Mouse (Mus musculus): ENCODE measurements around the gene Hist2h2ab.
"Not testable (repeated sequence)": the region's sequence is repeated elsewhere in the genome, so short reads cannot be mapped to it uniquely, and the experiment has no call there.

Hist2h2ab gene

GRCm38 (mm10) chr3:96219661-96220130, at the start of gene Hist2h2ab, which contains the start of gene Bola1:
Gene Hist2h2ab, plus strand, starts transcription at chr3:96219865.
Gene Bola1, minus strand, starts transcription at chr3:96219709.
- peak; percentile 69 for DNase-seq

DNA sequence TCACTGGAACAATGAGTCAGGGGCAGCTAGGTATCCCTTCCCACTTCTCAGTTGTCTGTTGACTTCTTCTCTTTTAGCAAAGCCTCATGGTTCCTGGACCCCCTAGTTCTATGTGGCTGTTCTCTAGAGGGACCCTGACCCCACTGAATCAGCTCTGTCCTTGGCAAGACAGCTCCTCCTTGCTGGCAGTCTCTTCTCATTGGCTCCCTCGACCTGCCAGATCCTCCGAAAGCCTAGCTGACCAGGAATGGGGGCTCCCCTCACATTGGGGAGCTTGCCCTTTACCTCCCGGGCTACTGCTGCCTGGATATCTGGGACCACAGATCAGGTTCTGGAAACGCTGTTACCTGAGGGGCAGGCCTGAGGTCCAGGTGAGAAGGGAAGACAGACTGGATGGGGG, 49.4 kb upstream of the Hist2h2ab start:
- DNase-seq: no peak

DNA sequence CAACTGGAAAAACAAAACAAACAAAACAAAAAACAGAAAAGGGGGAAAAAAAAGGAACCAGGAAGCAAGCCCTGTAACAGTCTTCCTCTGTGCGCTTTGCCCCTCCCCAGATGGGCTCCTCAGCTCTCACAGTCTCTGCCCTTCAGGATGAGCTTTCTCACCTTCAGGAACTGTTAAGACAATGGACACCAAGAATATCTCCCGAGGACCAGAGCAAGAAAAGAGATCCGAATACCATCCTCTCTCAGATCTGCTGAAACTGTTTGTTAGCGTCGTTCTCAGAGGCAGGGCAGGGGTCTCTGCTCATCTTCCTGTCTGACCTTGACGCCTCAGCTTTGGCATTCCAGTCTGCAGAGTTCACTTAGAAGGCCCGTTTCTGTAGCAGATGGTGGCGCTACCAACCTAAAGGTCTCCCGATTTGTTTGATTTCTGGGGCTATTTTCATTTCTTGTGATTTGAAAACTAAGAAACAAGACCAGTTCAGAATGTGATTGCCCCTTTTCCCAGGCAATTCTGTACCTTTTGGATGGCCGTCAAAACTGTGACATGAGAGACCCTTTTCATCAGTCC, 48.6 kb upstream of the Hist2h2ab start:
- DNase-seq: no peak

- no peak for DNase-seq
Measured at GRCm38 (mm10) chr3:96171583-96172196, 48.0 kb upstream of the Hist2h2ab start.

GRCm38 (mm10) chr3:96172197-96173178, 47.2 kb upstream of the Hist2h2ab start, which contains the start of gene Sf3b4:
Gene Sf3b4, plus strand, starts transcription at chr3:96172332.
- DNase-seq: peak; percentile 87

DNA sequence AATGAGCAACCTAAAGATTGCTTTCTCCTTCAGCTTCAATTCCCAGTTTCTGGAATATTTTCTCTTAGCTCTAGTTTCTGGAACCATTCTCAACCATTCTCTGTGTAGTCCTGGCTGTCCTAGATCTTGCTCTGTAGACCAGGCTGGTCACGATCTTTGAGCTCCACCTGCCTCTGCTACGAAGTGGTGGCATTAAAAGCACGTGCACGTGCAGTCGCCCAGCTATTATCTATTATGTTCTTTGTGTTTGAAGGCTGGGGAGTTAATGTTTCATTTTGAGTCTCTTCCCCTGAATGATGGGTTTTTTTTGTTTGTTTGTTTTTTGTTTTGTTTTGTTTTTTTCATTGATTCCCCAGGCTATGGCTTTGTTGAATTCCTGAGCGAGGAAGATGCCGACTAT, 46.5 kb upstream of the Hist2h2ab start:
- DNase-seq: no peak

DNA sequence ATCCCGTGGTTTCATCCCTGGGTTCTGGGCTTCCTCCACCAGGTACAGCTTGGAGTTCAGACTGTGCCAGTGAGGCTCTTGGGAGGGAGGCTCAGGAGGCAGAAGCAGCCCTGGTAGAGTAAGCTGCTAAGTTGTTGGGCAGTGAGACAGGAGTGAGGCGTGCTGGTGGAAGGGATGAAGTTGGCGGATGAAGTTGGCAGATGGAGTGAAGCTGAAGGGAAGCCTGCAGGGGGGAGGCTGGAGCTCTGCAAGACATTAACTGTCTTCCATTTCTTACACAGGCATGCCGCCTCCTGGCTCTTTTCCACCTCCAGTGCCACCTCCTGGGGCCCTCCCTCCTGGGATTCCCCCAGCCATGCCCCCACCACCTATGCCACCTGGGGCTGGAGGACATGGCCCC, 45.6 kb upstream of the Hist2h2ab start:
- not testable (repeated sequence) for DNase-seq

DNA sequence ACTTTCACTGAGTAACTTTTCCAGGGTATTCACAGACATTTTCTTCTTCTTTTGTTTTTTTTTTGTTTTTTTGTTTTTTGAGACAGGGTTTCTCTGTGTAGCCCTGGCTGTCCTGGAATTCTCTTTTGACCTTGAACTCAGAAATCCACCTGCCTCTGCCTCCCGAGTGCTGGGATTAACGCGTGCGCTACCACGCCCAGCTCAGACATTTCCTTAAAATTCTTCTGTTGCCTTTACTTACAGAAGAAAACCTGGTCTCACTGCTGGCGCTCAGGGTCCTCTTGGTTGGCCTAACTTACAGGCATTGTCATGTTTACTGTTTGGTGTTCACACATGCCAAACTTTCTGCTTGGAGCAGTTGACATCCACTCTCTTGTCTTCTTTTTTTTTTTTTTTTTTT, 44.4 kb upstream of the Hist2h2ab start:
- no peak for DNase-seq

GRCm38 (mm10) chr3:96178427-96178826, 41.2 kb upstream of the Hist2h2ab start:
- no peak for DNase-seq

DNA sequence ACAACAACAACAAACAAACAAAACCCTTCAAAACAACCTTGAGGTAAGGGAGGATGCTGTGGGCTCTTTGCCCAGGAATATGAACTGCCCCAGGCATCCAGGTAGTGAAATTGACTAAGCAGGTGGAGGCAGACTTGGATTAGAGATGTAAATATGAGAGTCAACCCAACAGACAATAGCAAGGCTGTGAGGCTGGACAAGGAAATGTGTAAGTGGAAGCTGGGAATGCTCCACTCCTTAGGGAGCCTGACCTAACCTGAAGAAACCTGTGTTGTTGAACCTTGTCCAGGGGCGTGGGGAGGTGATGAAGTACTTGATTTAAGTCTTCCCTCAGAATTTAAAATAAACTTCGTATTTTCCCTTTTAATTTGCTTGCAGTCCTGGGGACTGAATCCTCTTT, 40.8 kb upstream of the Hist2h2ab start:
- DNase-seq: no peak

DNA sequence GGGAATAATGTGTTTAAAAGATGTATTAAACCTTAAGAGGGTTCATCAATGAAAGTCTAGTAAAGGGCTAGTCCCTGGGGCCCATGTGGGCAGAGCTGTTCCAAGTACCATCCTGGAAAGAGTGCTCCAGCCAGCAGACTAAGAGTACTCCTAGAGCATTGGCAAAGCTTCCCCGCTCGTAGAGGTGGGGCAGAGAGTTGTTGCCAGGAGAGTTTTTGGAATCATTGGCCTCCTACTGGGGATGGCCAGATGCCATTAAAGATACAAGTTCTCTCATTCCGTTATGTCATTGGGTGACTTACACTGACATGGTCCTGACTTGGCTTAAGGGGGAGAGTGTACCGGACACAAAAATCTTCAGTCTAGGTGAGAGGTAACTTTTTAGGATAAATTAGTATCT, 40.1 kb upstream of the Hist2h2ab start:
- peak; percentile 46 for DNase-seq

DNA sequence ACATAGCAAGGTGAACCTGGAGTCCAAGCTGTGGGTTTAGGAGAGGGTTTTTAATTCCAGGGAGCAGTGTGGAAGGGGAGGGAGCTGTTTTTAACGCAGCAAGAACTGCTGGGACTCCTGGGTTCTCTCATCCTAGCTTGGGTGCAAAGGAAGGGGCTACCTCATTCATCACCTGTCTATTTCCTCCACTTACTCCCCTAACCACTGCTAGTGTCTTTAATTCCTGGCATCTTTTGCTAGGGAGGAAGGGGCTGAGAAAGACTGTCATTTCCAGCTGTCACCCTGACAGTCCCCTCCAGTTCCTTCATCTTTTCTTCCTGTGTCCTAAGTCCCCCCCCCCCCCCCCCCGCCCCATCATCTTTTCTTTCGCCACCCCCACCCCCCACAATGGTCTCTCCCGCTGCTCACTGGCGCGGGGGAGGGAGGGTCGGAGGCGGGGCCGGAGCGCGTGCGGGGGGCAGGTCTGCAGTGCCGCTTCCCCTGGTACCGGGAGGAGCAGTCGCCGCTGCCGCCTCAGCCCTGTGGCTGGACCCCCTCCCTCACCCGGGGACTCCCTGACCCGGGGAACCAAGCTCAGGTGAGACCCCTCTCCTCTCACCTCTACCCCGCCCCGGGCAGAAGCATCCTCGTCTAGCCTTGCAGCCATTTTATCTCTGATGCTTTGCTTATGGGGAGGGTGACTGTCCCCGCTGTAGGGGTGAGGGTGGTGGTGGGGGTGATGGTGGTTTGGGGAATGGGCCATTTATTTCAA, 38.8 kb upstream of the Hist2h2ab start, which contains the start of gene Sv2a:
Gene Sv2a (plus strand): TSS at position 425 of the 751 bp plus-strand sequence.
- peak; percentile 37 for DNase-seq

DNA sequence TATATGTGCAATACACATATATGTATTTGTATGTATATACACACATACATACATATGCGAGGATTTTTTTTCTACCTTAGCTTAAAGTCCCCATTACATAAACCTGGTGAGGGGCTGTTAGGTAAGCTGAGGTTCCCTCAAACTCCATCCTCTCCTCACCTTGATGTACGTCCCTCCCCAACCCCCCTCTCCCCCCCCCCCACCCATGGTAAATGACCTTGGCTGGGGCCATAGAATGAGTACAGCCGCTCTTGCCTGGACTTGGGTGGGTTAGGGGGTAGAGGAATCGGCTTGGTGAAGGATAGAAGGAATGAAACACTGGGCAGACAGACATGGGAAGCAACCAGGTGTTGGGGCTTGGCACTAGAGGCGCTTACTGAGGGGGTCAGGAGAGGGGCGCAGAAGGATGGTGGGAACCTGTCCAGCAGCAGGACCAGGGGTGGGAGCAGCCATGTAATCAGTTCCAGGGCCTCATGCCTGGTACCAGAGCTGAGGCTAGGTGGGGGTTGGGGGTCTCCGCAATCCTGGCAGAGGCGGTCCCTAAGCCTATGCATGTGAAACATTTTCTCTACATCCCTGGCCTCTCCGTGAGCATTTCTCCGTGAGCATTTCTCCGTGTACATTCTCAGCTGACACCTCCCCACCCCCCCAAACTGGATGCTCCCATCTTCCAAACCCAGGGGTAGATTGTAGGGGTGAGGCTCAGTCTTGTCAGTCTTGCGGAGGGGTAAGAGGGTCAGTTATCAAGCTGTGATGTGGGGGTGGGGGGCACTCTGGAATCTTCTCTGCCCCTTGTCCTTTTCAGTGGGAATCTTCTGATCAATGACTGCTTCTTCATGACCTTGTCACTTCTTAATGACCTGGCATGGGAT, 37.9 kb upstream of the Hist2h2ab start:
- DNase-seq: no peak

- DNase-seq: no peak
Measured at GRCm38 (mm10) chr3:96182382-96182776, 37.3 kb upstream of the Hist2h2ab start.

DNA sequence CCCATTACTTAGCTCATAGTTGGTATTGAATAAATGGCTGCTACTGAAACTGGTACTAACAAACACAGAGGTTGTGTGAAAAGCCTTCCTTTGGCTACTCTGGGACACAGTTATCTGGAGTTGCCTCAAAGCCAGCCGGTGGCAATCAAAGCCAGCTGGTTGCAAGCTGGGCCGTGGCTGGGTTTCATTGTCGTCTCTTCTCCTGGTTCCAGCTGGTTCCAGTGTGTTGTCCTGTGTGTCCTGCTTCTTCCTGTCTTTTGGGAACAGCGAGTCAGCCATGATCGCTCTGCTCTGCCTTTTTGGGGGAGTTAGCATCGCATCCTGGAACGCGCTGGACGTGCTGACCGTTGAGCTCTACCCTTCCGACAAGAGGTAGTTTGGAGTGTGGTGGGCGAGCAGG, 26.7 kb upstream of the Hist2h2ab start:
- peak; percentile 23 for DNase-seq

GRCm38 (mm10) chr3:96194966-96195365, 24.7 kb upstream of the Hist2h2ab start:
- no peak for DNase-seq

DNA sequence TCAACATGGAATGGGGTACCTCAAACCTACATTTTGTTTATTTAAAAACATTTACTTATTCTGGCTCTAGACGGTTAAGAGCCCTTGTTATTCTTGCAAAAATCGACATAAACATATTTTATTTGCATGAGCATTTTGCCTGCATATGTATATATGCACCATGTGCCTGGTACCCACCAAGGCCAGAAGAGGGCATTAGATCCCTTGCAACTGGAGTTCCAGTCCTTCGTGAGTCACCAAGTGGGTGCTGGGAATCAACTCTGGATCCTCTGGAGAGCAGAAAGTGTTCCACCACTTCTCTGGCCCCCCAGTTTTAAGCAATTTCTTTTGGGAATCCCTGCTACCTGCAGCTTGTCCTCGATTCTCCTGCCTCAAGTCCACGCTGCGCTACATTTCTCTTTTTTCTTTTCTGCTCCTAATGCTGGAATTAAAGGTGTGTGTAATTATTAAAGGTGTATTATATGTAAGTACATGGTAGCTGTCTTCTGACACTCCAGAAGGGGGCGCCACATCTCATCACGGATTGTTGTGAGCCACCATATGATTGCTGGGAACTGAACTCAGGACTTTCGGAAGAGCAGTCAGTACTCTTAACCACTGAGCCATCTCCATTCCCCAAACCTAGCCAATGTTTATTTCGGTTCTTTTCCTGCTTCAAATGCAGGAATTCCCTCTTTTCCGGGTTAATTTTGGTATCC, 23.9 kb upstream of the Hist2h2ab start:
- no peak for DNase-seq

- no peak for DNase-seq
Measured at GRCm38 (mm10) chr3:96196437-96197128, 23.1 kb upstream of the Hist2h2ab start.

DNA sequence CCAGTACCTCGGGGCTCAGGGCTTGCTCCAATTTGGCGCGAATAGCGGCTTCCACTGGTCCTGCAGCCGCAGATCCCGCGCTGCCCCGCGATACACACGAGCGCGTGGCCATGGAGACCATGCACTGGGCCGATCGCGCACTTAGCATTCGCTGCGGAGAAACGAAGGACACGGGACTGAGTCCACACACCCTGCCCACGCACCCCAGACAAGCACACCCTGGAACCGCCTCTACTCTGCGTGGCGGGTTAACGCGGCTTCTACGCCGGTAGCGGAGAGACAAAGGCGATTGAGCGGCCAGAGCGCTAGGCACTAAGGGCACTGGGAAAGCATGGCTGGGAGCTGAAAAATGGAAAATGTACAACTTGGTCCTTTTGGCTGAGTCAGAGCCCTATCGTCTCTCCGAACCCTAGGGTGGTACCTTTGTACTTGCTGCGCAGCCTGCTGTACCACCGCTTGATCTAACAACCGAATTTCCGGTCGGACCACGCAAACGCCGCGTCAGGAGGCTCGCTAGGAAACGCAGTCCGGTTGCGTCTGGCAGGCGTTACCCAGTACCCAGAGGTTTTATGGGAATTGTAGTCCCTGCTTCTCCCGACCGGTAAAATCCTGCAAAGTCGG, 22.4 kb upstream of the Hist2h2ab start:
- peak; percentile 87 for DNase-seq

GRCm38 (mm10) chr3:96198181-96198580, 21.5 kb upstream of the Hist2h2ab start:
- no peak for DNase-seq
